Mouse (Mus musculus) forebrain, postnatal 0 days (tissue): Measurements from ENCODE around the gene Islr2. TPM values are rescaled to one million over a fixed set of nuclear protein-coding genes. Genes with fewer than 3 reads are reported as not detected.

Experiments used
- ATAC-seq: fragments of 200-750 bp; cut with Nextera tagmentation; 2 replicates; pipeline ENCODE4 v1.8.0; 2017; ENCODE audit warnings: mild to moderate bottlenecking, moderate library complexity
- DNase-seq: peaks from one replicate; pipeline ENCODE4 v3.0.0-alpha.2; 2015
- H3K27ac ChIP-seq: fragments of 300-500 bp; sonication (generic); 2 replicates; pipeline ENCODE4 v1.5.1; 2014; ENCODE audit warnings: low read depth, mild to moderate bottlenecking, antibody characterized with exemption, low read length, moderate library complexity, mixed read lengths
- H3K27me3 ChIP-seq: fragments of 300-500 bp; sonication (generic); 2 replicates; pipeline ENCODE4 v1.6.1; 2014; ENCODE audit warnings: mild to moderate bottlenecking, low read length, mixed read lengths; ENCODE audit not compliant: insufficient read depth
- H3K36me3 ChIP-seq: fragments of 300-500 bp; sonication (generic); 2 replicates; pipeline ENCODE4 v1.6.1; 2014; ENCODE audit warnings: mild to moderate bottlenecking, moderate library complexity; ENCODE audit not compliant: insufficient read depth
- H3K4me1 ChIP-seq: fragments of 300-500 bp; sonication (generic); 2 replicates; pipeline ENCODE4 v1.6.1; 2014; ENCODE audit warnings: antibody characterized with exemption; ENCODE audit not compliant: insufficient read depth
- H3K4me2 ChIP-seq: fragments of 300-500 bp; sonication (generic); 2 replicates; pipeline ENCODE4 v1.6.1; 2014; ENCODE audit warnings: low read depth, mild to moderate bottlenecking, moderate library complexity
- H3K4me3 ChIP-seq: fragments of 300-500 bp; sonication (generic); 2 replicates; pipeline ENCODE4 v1.5.1; 2014; ENCODE audit warnings: low read depth, low read length, mixed read lengths
- H3K9ac ChIP-seq: fragments of 300-500 bp; sonication (generic); 2 replicates; pipeline ENCODE4 v1.6.1; 2014; ENCODE audit warnings: mild to moderate bottlenecking
- H3K9me3 ChIP-seq: fragments of 300-500 bp; sonication (generic); 2 replicates; pipeline ENCODE4 v1.6.1; 2016; ENCODE audit warnings: low read length
- CTCF ChIP-seq: sonication (generic); IDR thresholded peaks from 2 replicates; pipeline ENCODE4 v1.5.1; 2016; ENCODE audit warnings: antibody characterized with exemption, control low read depth, low read depth
- WGBS: fragments of 180-500 bp; shearing (Covaris S2); extraction: QIAGEN DNeasy Blood & Tissue Kit; methylation state at CpG from one replicate; pipeline ENCODE4 v1.1.7; 2014; 5-methylcytosine and 5-hydroxymethylcytosine counted together
- polyA plus RNA-seq: library from polyadenylated mRNA; unstranded; fragments of >200 nt; fragmentation: Nextera tagmentation; extraction: Ambion mirVana; gene quantifications from 2 replicates; pipeline ENCODE4 v1.2.1, GENCODE M21; 2015
- total RNA-seq: library from RNA; depleted of rRNA; stranded (reverse); fragments of >200 nt; gene quantifications from 2 replicates; pipeline ENCODE4 v1.2.3, GENCODE M21; 2014

The Islr2 gene
- total and polyA plus RNA-seq, 2 experiments from 2014 or later: 58.3 to 779 TPM

GRCm38 (mm10) chr9:58175745-58176487, 28.2 kb downstream of the Islr2 start:
- 0 out of 2 replicates have a peak overlapping the region, but pooled peaks have one; percentile 18 for H3K9ac ChIP-seq
- no peak for TF ChIP-seq CTCF
- no peak overlapping the region for H3K4me3 ChIP-seq
- peaks cover 13% of the 10 kb centered on the region; the same call in 1 of the 2 replicates for H3K4me1 ChIP-seq
- H3K27me3 ChIP-seq: no peaks in the 10 kb centered on the region
- 37% methylated on average over 5 of the region's 5 CpGs for WGBS
- ATAC-seq (peak; percentile 88), DNase-seq (peak; percentile 79)
- no peaks in the 10 kb centered on the region for H3K9me3 ChIP-seq
- H3K27ac ChIP-seq: peak overlapping the region; percentile 73
- H3K4me2 ChIP-seq: no peak overlapping the region
- H3K36me3 ChIP-seq: no peaks in the 10 kb centered on the region

GRCm38 (mm10) chr9:58174818-58175251, 29.3 kb downstream of the Islr2 start:
- no peak overlapping the region for H3K4me2 ChIP-seq
- peak; percentile 44 for ATAC-seq
- H3K9ac ChIP-seq: no peak overlapping the region
- H3K27me3 ChIP-seq: no peaks in the 10 kb centered on the region
- peaks cover 13% of the 10 kb centered on the region; the same call in 1 of the 2 replicates for H3K4me1 ChIP-seq
- no peaks in the 10 kb centered on the region for H3K9me3 ChIP-seq
- TF ChIP-seq CTCF: no peak
- no peak for DNase-seq
- WGBS: 15% methylated on average over 5 of the region's 5 CpGs
- peak overlapping the region; percentile 73; the same call in 1 of the 2 replicates for H3K27ac ChIP-seq
- no peaks in the 10 kb centered on the region for H3K36me3 ChIP-seq
- H3K4me3 ChIP-seq: no peak overlapping the region

GRCm38 (mm10) chr9:58172863-58173262, 31.3 kb downstream of the Islr2 start:
- no peak overlapping the region for H3K4me3 ChIP-seq
- H3K27me3 ChIP-seq: no peaks in the 10 kb centered on the region
- no peak overlapping the region for H3K27ac ChIP-seq
- H3K4me1 ChIP-seq: peaks cover 13% of the 10 kb centered on the region; the same call in 1 of the 2 replicates
- DNase-seq (no peak), ATAC-seq (no peak)
- no peak for TF ChIP-seq CTCF
- no peak overlapping the region for H3K9ac ChIP-seq
- WGBS: 74% methylated on average over 2 of the region's 2 CpGs
- no peaks in the 10 kb centered on the region for H3K36me3 ChIP-seq
- no peaks in the 10 kb centered on the region for H3K9me3 ChIP-seq
- no peak overlapping the region for H3K4me2 ChIP-seq

DNA sequence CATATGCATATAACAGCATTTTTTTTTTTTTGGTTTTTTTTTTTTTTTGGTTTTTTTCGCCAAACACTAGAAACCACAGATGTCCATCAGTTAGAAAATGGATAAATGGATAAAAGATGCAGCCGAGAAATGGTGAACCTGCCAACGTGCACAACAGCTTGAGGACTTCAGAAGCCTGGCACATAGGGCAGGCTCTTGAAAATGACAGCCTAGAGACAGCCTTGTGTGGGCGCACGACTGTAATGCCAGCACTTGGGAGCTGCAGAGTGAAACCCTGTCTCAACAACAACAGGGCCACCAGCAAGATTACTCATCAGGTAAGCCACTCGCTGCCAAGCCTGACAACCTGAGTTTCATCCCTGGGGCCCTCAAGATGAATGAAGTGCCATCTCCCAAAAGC, 34.7 kb downstream of the Islr2 start:
- TF ChIP-seq CTCF: no peak
- no peaks in the 10 kb centered on the region for H3K4me1 ChIP-seq
- no peaks in the 10 kb centered on the region for H3K27me3 ChIP-seq
- no peak overlapping the region for H3K4me3 ChIP-seq
- H3K4me2 ChIP-seq: no peak overlapping the region
- 47% methylated on average over 6 of the region's 6 CpGs for WGBS
- no peak overlapping the region for H3K9ac ChIP-seq
- 0 out of 2 replicates have a peak, but pooled peaks cover 7% of the 10 kb centered on the region for H3K9me3 ChIP-seq
- DNase-seq (peak; percentile 59), ATAC-seq (peak; percentile 71)
- H3K27ac ChIP-seq: no peak overlapping the region; the same call in 1 of the 2 replicates
- no peaks in the 10 kb centered on the region for H3K36me3 ChIP-seq

DNA sequence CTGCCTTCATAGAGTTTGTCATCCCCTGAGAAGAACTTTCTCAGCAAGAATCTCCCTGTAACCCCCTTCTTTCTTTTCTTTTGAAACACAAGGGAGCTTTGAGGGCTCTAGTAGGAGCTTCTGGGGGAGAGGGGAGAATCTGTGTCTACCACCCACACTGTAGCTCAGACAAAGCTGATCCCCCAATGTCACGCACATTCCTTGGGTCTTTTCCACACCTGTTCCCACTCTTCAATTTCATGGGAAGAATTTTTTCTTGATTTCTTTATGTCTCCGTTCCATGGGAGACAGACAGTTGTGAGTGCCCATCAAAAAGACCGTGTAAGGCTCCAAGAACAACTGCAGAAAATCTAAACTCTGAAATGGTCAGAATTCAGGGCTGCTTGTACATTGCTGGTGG, 35.2 kb downstream of the Islr2 start:
- 60% methylated on average over 3 of the region's 3 CpGs for WGBS
- Histone ChIP-seq H3K27me3 (no peaks in the 10 kb centered on the region), H3K9ac (no peak overlapping the region), H3K4me3 (no peak overlapping the region), H3K9me3 (0 out of 2 replicates have a peak, but pooled peaks cover 7% of the 10 kb centered on the region), H3K4me2 (no peak overlapping the region), H3K4me1 (no peaks in the 10 kb centered on the region), H3K36me3 (no peaks in the 10 kb centered on the region), H3K27ac (no peak overlapping the region)
- DNase-seq (no peak), ATAC-seq (no peak)
- TF ChIP-seq CTCF: no peak

- TF ChIP-seq CTCF: no peak
- H3K4me1 ChIP-seq: no peaks in the 10 kb centered on the region
- H3K9ac ChIP-seq: no peak overlapping the region
- H3K4me2 ChIP-seq: no peak overlapping the region
- ATAC-seq (no peak), DNase-seq (no peak)
- WGBS: 81% methylated on average over 1 of the region's 1 CpGs
- no peak overlapping the region for H3K4me3 ChIP-seq
- no peak overlapping the region for H3K27ac ChIP-seq
- H3K27me3 ChIP-seq: no peaks in the 10 kb centered on the region
- H3K9me3 ChIP-seq: 0 out of 2 replicates have a peak, but pooled peaks cover 7% of the 10 kb centered on the region
- no peaks in the 10 kb centered on the region for H3K36me3 ChIP-seq
Observed at GRCm38 (mm10) chr9:58165779-58166178, 38.3 kb downstream of the Islr2 start.

GRCm38 (mm10) chr9:58163146-58163545, 41.0 kb downstream of the Islr2 start:
- 82% methylated on average over 5 of the region's 5 CpGs for WGBS
- no peak overlapping the region for H3K4me3 ChIP-seq
- ATAC-seq (no peak), DNase-seq (no peak)
- H3K9ac ChIP-seq: no peak overlapping the region
- 0 out of 2 replicates have a peak, but pooled peaks cover 7% of the 10 kb centered on the region for H3K9me3 ChIP-seq
- no peaks in the 10 kb centered on the region for H3K36me3 ChIP-seq
- H3K27ac ChIP-seq: no peak overlapping the region
- H3K27me3 ChIP-seq: no peaks in the 10 kb centered on the region
- no peak for TF ChIP-seq CTCF
- H3K4me1 ChIP-seq: no peaks in the 10 kb centered on the region
- H3K4me2 ChIP-seq: no peak overlapping the region
